Mouse (Mus musculus) liver, postnatal 0 days (tissue): ENCODE data around the gene Rbfox3.

ENCODE experiments used
- CTCF ChIP-seq: sonication (generic); IDR thresholded peaks from 2 replicates; pipeline ENCODE4 v1.5.1; 2016; ENCODE audit warnings: antibody characterized with exemption, low read depth
- EP300 ChIP-seq: IDR thresholded peaks from 2 replicates; pipeline ENCODE4 v1.6.1; 2016; ENCODE audit warnings: antibody characterized with exemption, low read depth, mild to moderate bottlenecking

GRCm38 (mm10) chr11:118669820-118670219, 241.6 kb downstream of the Rbfox3 start:
- TF ChIP-seq CTCF (no peak), EP300 (no peak)
